Mouse (Mus musculus) lung, adult 2 months (tissue): ENCODE measurements around the gene Tst.

ENCODE experiments used
- CTCF ChIP-seq: fragments of 200-500 bp; IDR thresholded peaks from 2 replicates; pipeline ENCODE4 v1.5.1; 2011; ENCODE audit warnings: mild to moderate bottlenecking, low read length, control low read depth; ENCODE audit not compliant: insufficient read depth
- POLR2A ChIP-seq: fragments of 200-500 bp; IDR thresholded peaks from 2 replicates; pipeline ENCODE4 v1.6.1; 2011; ENCODE audit warnings: low read depth, mild to moderate bottlenecking, control low read depth, low read length, borderline replicate concordance; ENCODE audit errors: extremely low read depth

- TF ChIP-seq POLR2A (no peak), CTCF (no peak)
These were observed 44.1 kb upstream of the Tst start for GRCm38 (mm10) chr15:78449694-78450418.
